Mouse (Mus musculus) liver, postnatal 0 days (tissue): Measurements from ENCODE around the gene Plxna1.

Experiments used
- CTCF ChIP-seq: sonication (generic); IDR thresholded peaks from 2 replicates; pipeline ENCODE4 v1.5.1; 2016; ENCODE audit warnings: antibody characterized with exemption, low read depth
- EP300 ChIP-seq: IDR thresholded peaks from 2 replicates; pipeline ENCODE4 v1.6.1; 2016; ENCODE audit warnings: antibody characterized with exemption, low read depth, mild to moderate bottlenecking

- TF ChIP-seq CTCF (no peak), EP300 (no peak)
Measured at GRCm38 (mm10) chr6:89296001-89296709, 66.3 kb downstream of the Plxna1 start.
